Mouse (Mus musculus) layer of hippocampus, adult 8-10 months (tissue): ENCODE measurements at regions not wholly inside any gene's neighbourhood (a gene's known extent, or its start where the extent isn't known, plus 50 kb on each side); places are given as distances from the start of the nearest gene placed in this dataset.

Experiments
- DNase-seq, 2 experiments: peaks; one replicate each; pipeline ENCODE4 v3.0.0; 2022; ENCODE audit warnings: low spot score in 2 of 2

- DNase-seq, result peak in 1 of 2 experiments; percentile 17
These were observed 67.8 kb downstream of the Olfr1505 start for GRCm38 (mm10) chr19:13980988-13981630.

GRCm38 (mm10) chr19:13982823-13983222, 69.5 kb downstream of the Olfr1505 start:
- DNase-seq, result no peak
